Comparison of ENCODE assay signal across 9 mouse cellular contexts in genomic region chr9:43267357-43267756, GRCm38 (mm10). TPM values are rescaled to one million over a fixed set of nuclear protein-coding genes. Genes with fewer than 3 reads are reported as not detected.
A peak's percentile ranks its signal among the peaks of the same experiment; 100 is the strongest.
DNase-seq lines count a peak whose midpoint lies in the region; ATAC-seq and TF ChIP-seq lines count a peak whose summit lies in the region.
"Had no signal": no experiment of that assay in that cellular context is flagged by ENCODE, and none has a peak within 500 bp of the region (broad histone marks: within the 10 kb centered on the region; RNA-seq: fewer than 3 reads in every experiment).

No protein-coding gene starts in this region.

- H3K4me1 ChIP-seq in lung, adult 2 months (ENCODE audit: control insufficient read depth, insufficient read depth, low read length): no peaks in the 10 kb centered on the region; the same call in 1 of the 2 replicates
- peaks cover 17% of the 10 kb centered on the region for H3K4me1 ChIP-seq in liver, embryonic 11.5 days (replicated peaks; ENCODE audit: control insufficient read depth, insufficient read depth, low read length)

- H3K27me3 ChIP-seq in liver, embryonic 11.5 days (replicated peaks; ENCODE audit: control insufficient read depth, insufficient read depth, low read length): peaks cover 33% of the 10 kb centered on the region

- WGBS in lung, adult 2 months: 72% methylated on average over 8 of the region's 8 CpGs
- 51% methylated on average over 8 of the region's 8 CpGs for WGBS in liver, embryonic 11.5 days

- H3K27ac ChIP-seq in liver, embryonic 11.5 days (ENCODE audit: low read depth, low read length): no peak overlapping the region
- H3K27ac ChIP-seq: heart, embryonic 13.5 days; liver, embryonic 15.5 days had no signal

- H3K4me3 ChIP-seq in lung, adult 2 months (replicated peaks; ENCODE audit: extremely low read depth, low read depth, low read length): no peak overlapping the region
- H3K4me3 ChIP-seq in liver, embryonic 11.5 days (ENCODE audit: low read depth, low read length): no peak overlapping the region
- H3K4me3 ChIP-seq: heart, embryonic 13.5 days; liver, embryonic 15.5 days had no signal

- no peaks in the 10 kb centered on the region for H3K9me3 ChIP-seq in liver, embryonic 11.5 days (ENCODE audit: control insufficient read depth, low read length)
- H3K9me3 ChIP-seq: heart, embryonic 13.5 days; liver, embryonic 15.5 days had no signal

- H3K4me2 ChIP-seq in liver, embryonic 11.5 days: no peak overlapping the region
- H3K4me2 ChIP-seq: heart, embryonic 13.5 days; liver, embryonic 15.5 days had no signal

- H3K36me3 ChIP-seq in liver, embryonic 11.5 days (ENCODE audit: control insufficient read depth, insufficient read depth, low read length): no peaks in the 10 kb centered on the region
- H3K36me3 ChIP-seq: heart, embryonic 13.5 days; liver, embryonic 15.5 days had no signal

- no peak for TF ChIP-seq POLR2A in lung, adult 2 months (IDR thresholded peaks at IDR 0.05; ENCODE audit: borderline replicate concordance, extremely low read depth, low read depth, low read length)
- no peak for TF ChIP-seq POLR2A in brain, embryonic 14.5 days (IDR thresholded peaks at IDR 0.05; ENCODE audit: borderline replicate concordance, extremely low read depth, insufficient read depth, insufficient read length, poor library complexity, severe bottlenecking)

- peak; percentile 13 for DNase-seq in lung, adult 2 months
- no peak for DNase-seq in lung, adult 18-20 months
- DNase-seq in brain, embryonic 14.5 days (ENCODE audit: low read depth): no peak
- DNase-seq in liver, embryonic 11.5 days (ENCODE audit: low spot score): no peak
- peak; percentile 13 to 59 for DNase-seq in thymus, postnatal 10 days (ENCODE audit: low spot score in 2 of 2)
- DNase-seq in T-cell, adult 2 months (ENCODE audit: low spot score): no peak
- DNase-seq in cerebellum, postnatal 36 days: no peak

- TF ChIP-seq CTCF in lung, adult 2 months (IDR thresholded peaks at IDR 0.05; ENCODE audit: insufficient read depth, low read length): peak; percentile 42
- TF ChIP-seq CTCF in brain, embryonic 14.5 days (IDR thresholded peaks at IDR 0.05; ENCODE audit: borderline replicate concordance, extremely low read depth, insufficient read depth, insufficient read length): peak; percentile 21; the same call in 1 of the 2 replicates

- no peak overlapping the region for H3K9ac ChIP-seq in liver, embryonic 11.5 days (ENCODE audit: low read depth, low read length)
- H3K9ac ChIP-seq: heart, embryonic 13.5 days; liver, embryonic 15.5 days had no signal

- ATAC-seq in liver, embryonic 11.5 days (replicated peaks; ENCODE audit: low FRiP score): 0 out of 2 replicates have a peak, but pooled peaks have one; percentile 41

RNA-seq across cellular contexts. Expression of gene Oaf, which starts 27.6 kb away (rescaled TPM):
- 9.2 and 10.1 TPM in 2 replicates for polyA plus RNA-seq in lung, adult 2 months (2012; rRNA removed)
- 11.5 and 13.1 TPM in 2 replicates for polyA plus RNA-seq in brain, embryonic 14.5 days (2012; rRNA removed)
- polyA plus RNA-seq in liver, embryonic 11.5 days (2014; fragmentation: Nextera tagmentation; extraction: Ambion mirVana): 51.6 and 52.0 TPM in 2 replicates

RNA-seq across cellular contexts. Expression of gene Trim29, which starts 43.3 kb away (rescaled TPM):
- polyA plus RNA-seq in lung, adult 2 months (2012; rRNA removed): 6.1 and 25.1 TPM in 2 replicates
- polyA plus RNA-seq in brain, embryonic 14.5 days (2012; rRNA removed): 2.8 and 2.9 TPM in 2 replicates
- polyA plus RNA-seq in liver, embryonic 11.5 days (2014; fragmentation: Nextera tagmentation; extraction: Ambion mirVana): 0.25 TPM in 1 of 2 replicates, not detected in the other

RNA-seq across cellular contexts. Expression of gene Pou2f3, which starts 57.2 kb away (rescaled TPM):
- 0.07 and 0.46 TPM in 2 replicates for polyA plus RNA-seq in lung, adult 2 months (2012; rRNA removed)
- 0.25 and 0.50 TPM in 2 replicates for polyA plus RNA-seq in brain, embryonic 14.5 days (2012; rRNA removed)
- not detected in 2 replicates for polyA plus RNA-seq in liver, embryonic 11.5 days (2014; fragmentation: Nextera tagmentation; extraction: Ambion mirVana)
- polyA plus RNA-seq: heart, embryonic 13.5 days; liver, embryonic 15.5 days had no signal

Comparison
In these comparisons a context has a peak if more than half of its experiments do, and no peak if none do; other contexts are left out.
1. DNase-seq: peak in lung, adult 2 months (single experiment) and thymus, postnatal 10 days (2 of 2); none in lung, adult 18-20 months (0 of 2), brain, embryonic 14.5 days (single experiment), liver, embryonic 11.5 days (single experiment), T-cell, adult 2 months (single experiment) and cerebellum, postnatal 36 days (0 of 2).